8 mouse cellular contexts compared by ENCODE assay signal in genomic region chrX:164269285-164269761, GRCm38 (mm10). TPM values are rescaled to one million over a fixed set of nuclear protein-coding genes. Genes with fewer than 3 reads are reported as not detected.
DNase-seq lines count a peak whose midpoint lies in the region; ATAC-seq lines count a peak whose summit lies in the region.

Gene Pir, plus strand, starts transcription at chrX:164269371.

- intact Hi-C loops in left cerebral cortex, postnatal 14 days (cut with DNase I), result no loop called here

- H3K27ac ChIP-seq in intestine, embryonic 14.5 days (ENCODE audit: low read depth), result no peak within 1 kb of the TSS

- H3K27me3 ChIP-seq in intestine, embryonic 14.5 days (replicated peaks; ENCODE audit: control insufficient read depth, insufficient read depth, low read length), result 0 out of 2 replicates have a peak, but pooled peaks cover 2% of the 10 kb centered on the region
- peaks cover 6% of the 10 kb centered on the region for H3K27me3 ChIP-seq in megakaryocyte, embryonic 14.5 days (replicated peaks)

- H3K4me3 ChIP-seq in intestine, embryonic 14.5 days (ENCODE audit: low read depth, low read length), result peak within 1 kb of the TSS; percentile 32
- peak within 1 kb of the TSS; percentile 89 for H3K4me3 ChIP-seq in megakaryocyte, embryonic 14.5 days (replicated peaks)

- H3K4me1 ChIP-seq in intestine, embryonic 14.5 days (replicated peaks; ENCODE audit: control insufficient read depth, insufficient read depth, low read length), result no peaks in the 10 kb centered on the region
- peaks cover 4% of the 10 kb centered on the region for H3K4me1 ChIP-seq in megakaryocyte, embryonic 14.5 days

- H3K9ac ChIP-seq in intestine, embryonic 14.5 days (ENCODE audit: low read length), result no peak within 1 kb of the TSS

- H3K9me3 ChIP-seq in intestine, embryonic 14.5 days (ENCODE audit: control insufficient read depth, low read length), result no peaks in the 10 kb centered on the region
- H3K9me3 ChIP-seq in megakaryocyte, embryonic 14.5 days, result no peaks in the 10 kb centered on the region

- peak; percentile 88 for ATAC-seq in intestine, embryonic 14.5 days (replicated peaks; ENCODE audit: low FRiP score, low TSS enrichment, low read depth)

- peak within 1 kb of the TSS; percentile 50 for H3K4me2 ChIP-seq in intestine, embryonic 14.5 days (ENCODE audit: low read length)

- 13% methylated on average over 20 of the region's 20 CpGs for whole genome bisulfite sequencing in intestine, embryonic 14.5 days

- DNase-seq in adrenal gland, postnatal 10 days, result peak; percentile 48
- peak; percentile 20 for DNase-seq in embryo, embryonic 11.5 days (ENCODE audit: low read depth, low spot score)
- DNase-seq in gastrocnemius, postnatal 25 days, result peak; percentile 43
- peak; percentile 66 for DNase-seq in intestine, embryonic 14.5 days (ENCODE audit: low spot score)
- DNase-seq in left cerebral cortex, postnatal 14 days (ENCODE audit: low spot score in 2 of 2), result peak; percentile 23 to 43
- peak; percentile 16 for DNase-seq in right cerebral cortex, postnatal 14 days
- peak; percentile 25 for DNase-seq in urinary bladder, postnatal 25 days (ENCODE audit: low spot score)

- H3K36me3 ChIP-seq in intestine, embryonic 14.5 days (ENCODE audit: control insufficient read depth, insufficient read depth, low read length), result no peaks in the 10 kb centered on the region
- H3K36me3 ChIP-seq in megakaryocyte, embryonic 14.5 days (replicated peaks; ENCODE audit: low read length), result no peaks in the 10 kb centered on the region

RNA-seq across cellular contexts. Expression of gene Pir, which starts in this region (rescaled TPM):
- 1 to 10 TPM; 3.6 to 7.1 TPM for total RNA-seq in adrenal gland, postnatal 10 days (2021)
- total RNA-seq in gastrocnemius, postnatal 25 days (2021), result 1 to 10 TPM; 3.5 to 4.5 TPM
- 3.8 and 4.5 TPM in 2 replicates for polyA plus RNA-seq in intestine, embryonic 14.5 days (2014; fragmentation: Nextera tagmentation; extraction: Ambion mirVana)
- total RNA-seq in left cerebral cortex, postnatal 14 days (2021), result 1 to 10 TPM; 3.7 to 3.9 TPM
- 3.5 TPM in 1 of 2 replicates, not detected in the other for polyA plus RNA-seq in megakaryocyte, embryonic 14.5 days (2012; ENCODE audit: insufficient read depth, low replicate concordance)

Comparison
In these comparisons a context has a peak if more than half of its experiments do, and no peak if none do; other contexts are left out.
1. DNase-seq: peak in every context shown above with its lines; median percentile 66 in intestine, embryonic 14.5 days; 48 in adrenal gland, postnatal 10 days; 43 in gastrocnemius, postnatal 25 days; 33 in left cerebral cortex, postnatal 14 days; 25 in urinary bladder, postnatal 25 days; 20 in embryo, embryonic 11.5 days; 16 in right cerebral cortex, postnatal 14 days.